Mouse (Mus musculus): ENCODE results near the gene Atp2a3. TPM values are rescaled to one million over a fixed set of nuclear protein-coding genes. Genes with fewer than 3 reads are reported as not detected.

Atp2a3 gene
- total and polyA plus RNA-seq, 2 experiments: 0.46 to 2.8 TPM

- TF ChIP-seq CTCF (IDR thresholded peaks at IDR 0.05; ENCODE audit: low read depth, low read length): no peak
- no peak for TF ChIP-seq POLR2A (IDR thresholded peaks at IDR 0.05; ENCODE audit: extremely low read depth, insufficient read depth, low read length)
- 2% methylated on average over 57 of the region's 57 CpGs for WGBS
- 0 out of 2 replicates have a peak, but pooled peaks cover 5% of the 10 kb centered on the region for H3K4me1 ChIP-seq (ENCODE audit: control insufficient read depth, insufficient read depth, low read length)
- peak; percentile 49 for DNase-seq (ENCODE audit: extremely low read depth, low read depth, low spot score)
- peaks cover 6% of the 10 kb centered on the region for H3K27me3 ChIP-seq (ENCODE audit: control insufficient read depth, insufficient read depth, low read length)
- peak within 1 kb of the TSS; percentile 54 for H3K9ac ChIP-seq (ENCODE audit: low read depth, low read length)
- H3K79me2 ChIP-seq (ENCODE audit: control insufficient read depth, insufficient read depth, low read length): no peaks in the 10 kb centered on the region
- no peaks in the 10 kb centered on the region for H3K36me3 ChIP-seq (ENCODE audit: control insufficient read depth, insufficient read depth, low read length)
- H3K27ac ChIP-seq (replicated peaks; ENCODE audit: insufficient read depth, low read depth, low read length): no peak within 1 kb of the TSS
- peak within 1 kb of the TSS; percentile 68 for H3K4me3 ChIP-seq (ENCODE audit: insufficient read depth, low read depth, low read length)
These were observed 57.6 kb downstream of the Atp2a3 start, which contains the start of gene Camkk1 for GRCm38 (mm10) chr11:73018471-73019146. Gene Camkk1, plus strand, starts transcription at chr11:73019008.

GRCm38 (mm10) chr11:73019147-73019795 is 58.3 kb downstream of the Atp2a3 start:
- 3% methylated on average over 46 of the region's 46 CpGs for WGBS
- Histone ChIP-seq H3K27ac (replicated peaks; ENCODE audit: insufficient read depth, low read depth, low read length) (no peak overlapping the region), H3K27me3 (ENCODE audit: control insufficient read depth, insufficient read depth, low read length) (peaks cover 6% of the 10 kb centered on the region), H3K4me1 (ENCODE audit: control insufficient read depth, insufficient read depth, low read length) (0 out of 2 replicates have a peak, but pooled peaks cover 5% of the 10 kb centered on the region), H3K4me3 (ENCODE audit: insufficient read depth, low read depth, low read length) (peak overlapping the region; percentile 68), H3K36me3 (ENCODE audit: control insufficient read depth, insufficient read depth, low read length) (no peaks in the 10 kb centered on the region), H3K9ac (ENCODE audit: low read depth, low read length) (peak overlapping the region; percentile 54), H3K79me2 (ENCODE audit: control insufficient read depth, insufficient read depth, low read length) (no peaks in the 10 kb centered on the region)
- no peak for DNase-seq (ENCODE audit: extremely low read depth, low read depth, low spot score)
- TF ChIP-seq POLR2A (IDR thresholded peaks at IDR 0.05; ENCODE audit: extremely low read depth, insufficient read depth, low read length) (no peak), CTCF (IDR thresholded peaks at IDR 0.05; ENCODE audit: low read depth, low read length) (no peak)

GRCm38 (mm10) chr11:73020953-73021800 is 60.2 kb downstream of the Atp2a3 start:
- no peak overlapping the region for H3K4me3 ChIP-seq (ENCODE audit: insufficient read depth, low read depth, low read length)
- no peaks in the 10 kb centered on the region for H3K79me2 ChIP-seq (ENCODE audit: control insufficient read depth, insufficient read depth, low read length)
- H3K27ac ChIP-seq (replicated peaks; ENCODE audit: insufficient read depth, low read depth, low read length): no peak overlapping the region
- H3K27me3 ChIP-seq (ENCODE audit: control insufficient read depth, insufficient read depth, low read length): peaks cover 6% of the 10 kb centered on the region
- H3K9ac ChIP-seq (ENCODE audit: low read depth, low read length): no peak overlapping the region
- 0 out of 2 replicates have a peak, but pooled peaks cover 5% of the 10 kb centered on the region for H3K4me1 ChIP-seq (ENCODE audit: control insufficient read depth, insufficient read depth, low read length)
- TF ChIP-seq CTCF (IDR thresholded peaks at IDR 0.05; ENCODE audit: low read depth, low read length) (no peak), POLR2A (IDR thresholded peaks at IDR 0.05; ENCODE audit: extremely low read depth, insufficient read depth, low read length) (no peak)
- no peaks in the 10 kb centered on the region for H3K36me3 ChIP-seq (ENCODE audit: control insufficient read depth, insufficient read depth, low read length)
- DNase-seq (ENCODE audit: extremely low read depth, low read depth, low spot score): no peak
- WGBS: 72% methylated on average over 7 of the region's 7 CpGs

GRCm38 (mm10) chr11:73023099-73023498 is 62.1 kb downstream of the Atp2a3 start:
- no peak overlapping the region for H3K4me3 ChIP-seq (ENCODE audit: insufficient read depth, low read depth, low read length)
- TF ChIP-seq CTCF (IDR thresholded peaks at IDR 0.05; ENCODE audit: low read depth, low read length) (no peak), POLR2A (IDR thresholded peaks at IDR 0.05; ENCODE audit: extremely low read depth, insufficient read depth, low read length) (no peak)
- 0 out of 2 replicates have a peak, but pooled peaks cover 5% of the 10 kb centered on the region for H3K4me1 ChIP-seq (ENCODE audit: control insufficient read depth, insufficient read depth, low read length)
- H3K36me3 ChIP-seq (ENCODE audit: control insufficient read depth, insufficient read depth, low read length): no peaks in the 10 kb centered on the region
- H3K79me2 ChIP-seq (ENCODE audit: control insufficient read depth, insufficient read depth, low read length): no peaks in the 10 kb centered on the region
- H3K27me3 ChIP-seq (ENCODE audit: control insufficient read depth, insufficient read depth, low read length): peaks cover 6% of the 10 kb centered on the region
- no peak overlapping the region for H3K9ac ChIP-seq (ENCODE audit: low read depth, low read length)
- H3K27ac ChIP-seq (replicated peaks; ENCODE audit: insufficient read depth, low read depth, low read length): no peak overlapping the region
- no peak for DNase-seq (ENCODE audit: extremely low read depth, low read depth, low spot score)
- 74% methylated on average over 9 of the region's 9 CpGs for WGBS

- H3K79me2 ChIP-seq (ENCODE audit: control insufficient read depth, insufficient read depth, low read length): no peaks in the 10 kb centered on the region
- H3K4me1 ChIP-seq (ENCODE audit: control insufficient read depth, insufficient read depth, low read length): 0 out of 2 replicates have a peak, but pooled peaks cover 5% of the 10 kb centered on the region
- 49% methylated on average over 4 of the region's 4 CpGs for WGBS
- H3K4me3 ChIP-seq (ENCODE audit: insufficient read depth, low read depth, low read length): no peak overlapping the region
- peaks cover 6% of the 10 kb centered on the region for H3K27me3 ChIP-seq (ENCODE audit: control insufficient read depth, insufficient read depth, low read length)
- no peak overlapping the region for H3K27ac ChIP-seq (replicated peaks; ENCODE audit: insufficient read depth, low read depth, low read length)
- no peaks in the 10 kb centered on the region for H3K36me3 ChIP-seq (ENCODE audit: control insufficient read depth, insufficient read depth, low read length)
- no peak for DNase-seq (ENCODE audit: extremely low read depth, low read depth, low spot score)
- H3K9ac ChIP-seq (ENCODE audit: low read depth, low read length): no peak overlapping the region
- TF ChIP-seq CTCF (IDR thresholded peaks at IDR 0.05; ENCODE audit: low read depth, low read length) (no peak), POLR2A (IDR thresholded peaks at IDR 0.05; ENCODE audit: extremely low read depth, insufficient read depth, low read length) (no peak)
These were observed 62.9 kb downstream of the Atp2a3 start for GRCm38 (mm10) chr11:73023827-73024226.

Data from liver, adult 2 months (tissue).